Mouse (Mus musculus) heart, postnatal 0 days (tissue): Measurements from ENCODE around the gene Samd15.
"Not testable (repeated sequence)": the region's sequence is repeated elsewhere in the genome, so short reads cannot be mapped to it uniquely, and the experiment has no call there.

Source experiments
- CTCF ChIP-seq: IDR thresholded peaks from 2 replicates; pipeline ENCODE4 v1.5.1; 2016; ENCODE audit warnings: antibody characterized with exemption, control low read depth, low read depth
- EP300 ChIP-seq: IDR thresholded peaks from 2 replicates; pipeline ENCODE4 v1.6.1; 2016; ENCODE audit warnings: antibody characterized with exemption, low read depth

DNA sequence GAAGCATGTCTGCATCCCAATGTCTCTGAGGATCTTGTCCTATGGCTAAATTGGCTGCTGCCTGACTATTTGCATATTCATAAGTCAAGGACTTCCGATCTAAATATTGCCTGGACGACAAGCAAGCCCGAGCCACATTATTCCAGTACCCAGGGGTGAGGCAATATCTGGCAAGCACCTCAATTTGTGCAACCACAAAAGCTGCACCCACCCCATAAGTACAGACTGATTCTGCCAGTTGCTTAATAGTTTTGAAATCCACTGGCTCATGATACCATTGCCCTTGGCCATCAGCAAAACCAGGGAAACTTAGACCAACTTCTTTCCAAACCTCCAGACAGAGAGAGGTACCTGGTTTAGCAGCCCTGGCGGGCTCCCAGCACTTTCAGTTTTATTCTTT, 45.1 kb upstream of the Samd15 start:
- TF ChIP-seq EP300, CTCF: not testable (repeated sequence)
